Mouse (Mus musculus): ENCODE results near the gene Hecw1. TPM values are rescaled to one million over a fixed set of nuclear protein-coding genes. Genes with fewer than 3 reads are reported as not detected.
A peak's percentile ranks its signal among the peaks of the same experiment; 100 is the strongest.

Hecw1 gene
- 17.4 and 19.6 TPM in 2 replicates for polyA plus RNA-seq (2016; fragmentation: Nextera tagmentation; extraction: Ambion mirVana)

- peak within 1 kb of the TSS; percentile 58 for H3K4me3 ChIP-seq (replicated peaks)
- peak within 1 kb of the TSS; percentile 83 for H3K27ac ChIP-seq
- peak within 1 kb of the TSS; percentile 81 for H3K4me2 ChIP-seq
- peak within 1 kb of the TSS; percentile 65 for H3K9ac ChIP-seq
- WGBS: under 1% methylated on average over 15 of the region's 15 CpGs
- H3K27me3 ChIP-seq: peaks cover 14% of the 10 kb centered on the region
- peaks cover 4% of the 10 kb centered on the region for H3K4me1 ChIP-seq
- H3K9me3 ChIP-seq: no peaks in the 10 kb centered on the region
- ATAC-seq (ENCODE audit: low FRiP score): peak; percentile 88
- H3K36me3 ChIP-seq (replicated peaks): no peaks in the 10 kb centered on the region
Observed at GRCm38 (mm10) chr13:14522906-14523269, at the start of gene Hecw1. Gene Hecw1 (minus strand): TSS chr13:14523228.

DNA sequence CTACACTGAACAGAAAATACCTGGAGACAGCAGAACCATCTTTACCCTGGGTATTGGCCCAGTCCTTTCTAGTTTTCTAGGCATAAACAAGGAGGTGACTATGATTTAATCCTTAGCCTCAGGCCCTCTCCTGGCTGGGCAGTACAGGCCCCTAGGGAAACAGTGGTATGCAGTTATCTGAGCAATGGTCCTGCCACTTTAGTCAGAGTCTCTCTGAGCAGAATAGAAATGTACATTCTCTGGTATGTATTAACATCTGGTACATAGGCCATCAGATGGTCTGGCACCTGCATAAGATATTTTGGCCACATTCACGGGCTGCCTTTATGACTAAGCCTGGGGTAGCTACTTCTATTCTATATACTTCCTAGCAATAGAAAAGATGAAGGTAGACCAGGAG lies 38.3 kb upstream of the Hecw1 start:
- ATAC-seq (ENCODE audit: low FRiP score): no peak
- Histone ChIP-seq H3K4me1 (no peaks in the 10 kb centered on the region), H3K9me3 (no peaks in the 10 kb centered on the region), H3K9ac (no peak overlapping the region), H3K27me3 (no peaks in the 10 kb centered on the region), H3K36me3 (replicated peaks) (no peaks in the 10 kb centered on the region), H3K4me3 (replicated peaks) (no peak overlapping the region), H3K27ac (no peak overlapping the region), H3K4me2 (no peak overlapping the region)
- 87% methylated on average over 1 of the region's 1 CpGs for WGBS

- Histone ChIP-seq H3K9me3 (no peaks in the 10 kb centered on the region), H3K27me3 (no peaks in the 10 kb centered on the region), H3K4me3 (replicated peaks) (no peak overlapping the region), H3K27ac (no peak overlapping the region), H3K4me1 (no peaks in the 10 kb centered on the region), H3K36me3 (replicated peaks) (no peaks in the 10 kb centered on the region), H3K9ac (no peak overlapping the region), H3K4me2 (no peak overlapping the region)
- no peak for ATAC-seq (ENCODE audit: low FRiP score)
- WGBS: 82% methylated on average over 2 of the region's 2 CpGs
Observed at GRCm38 (mm10) chr13:14552628-14553027, 29.6 kb upstream of the Hecw1 start.

GRCm38 (mm10) chr13:14542860-14543259 lies 19.8 kb upstream of the Hecw1 start:
- H3K27me3 ChIP-seq: no peaks in the 10 kb centered on the region
- no peak overlapping the region for H3K4me3 ChIP-seq (replicated peaks)
- WGBS: 86% methylated on average over 5 of the region's 5 CpGs
- H3K9me3 ChIP-seq: no peaks in the 10 kb centered on the region
- no peak overlapping the region for H3K9ac ChIP-seq
- no peaks in the 10 kb centered on the region for H3K36me3 ChIP-seq (replicated peaks)
- ATAC-seq (ENCODE audit: low FRiP score): no peak
- H3K4me1 ChIP-seq: no peaks in the 10 kb centered on the region
- no peak overlapping the region for H3K27ac ChIP-seq
- H3K4me2 ChIP-seq: no peak overlapping the region

GRCm38 (mm10) chr13:14522128-14522905 lies 711 bp downstream of the Hecw1 start:
- Histone ChIP-seq H3K4me2 (peak overlapping the region; percentile 81), H3K4me1 (peaks cover 4% of the 10 kb centered on the region), H3K9ac (peak overlapping the region; percentile 65), H3K4me3 (replicated peaks) (peak overlapping the region; percentile 58), H3K9me3 (no peaks in the 10 kb centered on the region), H3K27me3 (peaks cover 14% of the 10 kb centered on the region), H3K27ac (peak overlapping the region; percentile 83), H3K36me3 (replicated peaks) (no peaks in the 10 kb centered on the region)
- peak; percentile 93 for ATAC-seq (ENCODE audit: low FRiP score)
- WGBS: 1% methylated on average over 37 of the region's 38 CpGs

DNA sequence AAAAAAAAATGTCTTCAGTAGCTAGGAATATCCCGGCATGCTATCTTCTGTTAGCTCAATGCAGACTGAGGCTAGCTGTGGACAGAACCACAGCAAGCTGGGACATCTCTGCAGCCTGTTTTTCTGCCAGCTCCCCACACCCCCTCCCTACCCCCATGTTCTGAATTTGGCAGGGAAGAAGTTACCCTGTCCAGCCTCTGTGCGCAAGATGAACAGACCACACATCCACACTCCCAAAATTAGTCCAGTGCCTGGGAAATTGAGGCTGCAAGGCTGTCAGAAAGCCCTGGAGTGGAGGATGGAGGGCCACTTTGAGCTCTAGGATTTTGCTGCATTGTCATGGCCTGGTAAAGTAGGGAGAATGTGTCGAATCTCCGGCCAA lies 1.3 kb downstream of the Hecw1 start:
- H3K27me3 ChIP-seq: peaks cover 14% of the 10 kb centered on the region
- H3K4me2 ChIP-seq: peak overlapping the region; percentile 81
- H3K4me3 ChIP-seq (replicated peaks): peak overlapping the region; percentile 58
- no peaks in the 10 kb centered on the region for H3K9me3 ChIP-seq
- H3K9ac ChIP-seq: peak overlapping the region; percentile 65
- peaks cover 4% of the 10 kb centered on the region for H3K4me1 ChIP-seq
- H3K36me3 ChIP-seq (replicated peaks): no peaks in the 10 kb centered on the region
- peak overlapping the region; percentile 83 for H3K27ac ChIP-seq
- WGBS: 20% methylated on average over 4 of the region's 4 CpGs
- ATAC-seq (ENCODE audit: low FRiP score): peak; percentile 2

DNA sequence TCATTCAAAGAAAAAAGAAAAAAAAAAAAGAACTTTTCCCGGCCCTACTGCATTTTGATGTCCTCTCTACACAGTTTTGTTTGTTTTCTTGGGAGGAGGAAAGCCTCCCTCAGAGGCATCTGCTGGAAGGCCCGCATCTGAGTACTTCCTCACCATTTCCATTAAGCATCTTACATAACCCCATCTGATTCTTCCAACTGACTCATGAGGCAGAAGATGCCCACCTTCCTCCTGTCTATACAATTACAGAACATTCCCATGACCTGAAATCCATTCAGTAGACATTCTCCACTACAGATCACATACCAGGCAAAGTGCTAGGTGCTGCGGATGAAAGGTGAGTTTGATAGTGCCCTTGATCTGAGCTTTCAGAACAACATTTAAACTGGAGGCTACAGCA lies 3.4 kb downstream of the Hecw1 start:
- Histone ChIP-seq H3K4me3 (replicated peaks) (no peak overlapping the region), H3K36me3 (replicated peaks) (no peaks in the 10 kb centered on the region), H3K9ac (no peak overlapping the region), H3K27ac (no peak overlapping the region), H3K27me3 (peaks cover 10% of the 10 kb centered on the region; the same call in 1 of the 2 replicates), H3K4me2 (no peak overlapping the region), H3K9me3 (no peaks in the 10 kb centered on the region), H3K4me1 (peaks cover 4% of the 10 kb centered on the region)
- no peak for ATAC-seq (ENCODE audit: low FRiP score)
- 90% methylated on average over 3 of the region's 3 CpGs for WGBS

DNA sequence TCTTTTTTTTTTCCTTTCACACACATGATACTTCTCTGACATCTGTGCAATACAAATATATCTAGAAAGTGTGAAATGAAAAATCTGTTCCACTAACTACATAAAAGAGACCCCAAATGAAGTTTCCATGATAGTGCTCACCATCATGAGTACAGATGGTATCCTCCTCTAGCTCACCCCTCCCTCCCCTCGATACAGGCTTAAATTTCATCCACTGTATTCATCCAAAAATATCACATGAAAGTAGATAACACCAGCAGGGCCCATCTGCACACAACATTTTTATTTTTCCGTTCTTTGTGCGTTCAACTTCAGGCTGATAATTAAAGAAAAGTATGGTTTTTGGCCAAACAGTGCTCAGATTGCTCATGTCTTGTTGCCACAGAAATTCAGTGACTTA lies 5.5 kb downstream of the Hecw1 start:
- H3K27ac ChIP-seq: no peak overlapping the region
- ATAC-seq (ENCODE audit: low FRiP score): no peak
- no peak overlapping the region for H3K4me2 ChIP-seq
- no peak overlapping the region for H3K9ac ChIP-seq
- no peaks in the 10 kb centered on the region for H3K36me3 ChIP-seq (replicated peaks)
- H3K9me3 ChIP-seq: no peaks in the 10 kb centered on the region
- H3K27me3 ChIP-seq: peaks cover 5% of the 10 kb centered on the region; the same call in 1 of the 2 replicates
- H3K4me1 ChIP-seq: peaks cover 4% of the 10 kb centered on the region
- H3K4me3 ChIP-seq (replicated peaks): no peak overlapping the region
- 83% methylated on average over 3 of the region's 3 CpGs for WGBS

DNA sequence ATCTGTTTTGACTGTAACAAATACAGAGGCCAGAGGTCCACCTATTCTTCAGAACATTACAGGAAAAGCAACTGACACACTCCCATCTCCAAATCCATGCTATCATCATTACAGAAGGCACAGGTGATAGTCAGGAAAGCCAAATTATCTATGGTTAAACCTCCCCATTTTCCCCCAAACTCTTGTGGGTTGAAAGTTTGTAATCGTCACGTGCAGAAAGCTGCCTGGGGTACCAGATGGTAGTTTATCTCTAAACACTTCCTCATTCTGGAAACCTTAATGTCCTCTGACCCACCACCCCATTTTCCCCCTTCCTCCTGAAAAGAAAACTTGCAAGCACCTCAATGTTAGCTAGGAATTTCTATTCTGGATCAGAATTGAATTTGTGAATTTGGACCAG lies 7.9 kb downstream of the Hecw1 start:
- ATAC-seq (ENCODE audit: low FRiP score): no peak
- WGBS: 77% methylated on average over 2 of the region's 2 CpGs

DNA sequence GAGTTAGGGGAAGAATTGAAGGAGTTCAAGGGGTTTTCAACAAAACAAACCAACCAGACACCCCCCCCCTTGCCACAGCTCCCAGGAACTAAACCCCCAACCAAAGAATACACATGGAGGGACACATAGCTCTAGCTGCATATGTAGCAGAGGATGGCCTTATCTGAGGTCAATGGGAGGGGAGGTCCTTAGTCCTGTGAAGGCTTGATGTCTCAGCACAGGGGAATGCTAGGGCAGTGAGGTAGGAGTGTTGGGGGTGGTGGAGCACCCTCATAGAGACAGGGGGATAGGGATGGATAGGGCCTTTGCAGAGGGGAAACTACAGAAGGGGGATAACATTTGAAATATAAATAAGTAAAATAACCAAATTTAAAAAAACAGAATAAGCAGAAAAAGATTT lies 9.1 kb downstream of the Hecw1 start:
- Histone ChIP-seq H3K4me3 (replicated peaks) (no peak overlapping the region), H3K9me3 (no peaks in the 10 kb centered on the region), H3K4me1 (no peaks in the 10 kb centered on the region), H3K36me3 (replicated peaks) (no peaks in the 10 kb centered on the region), H3K9ac (no peak overlapping the region), H3K27ac (no peak overlapping the region), H3K27me3 (no peaks in the 10 kb centered on the region), H3K4me2 (no peak overlapping the region)
- ATAC-seq (ENCODE audit: low FRiP score): no peak

More for the DNA sequence above, 7.9 kb downstream of the Hecw1 start:
- Histone ChIP-seq H3K27me3 (no peaks in the 10 kb centered on the region), H3K9ac (no peak overlapping the region), H3K27ac (no peak overlapping the region), H3K4me3 (replicated peaks) (no peak overlapping the region), H3K4me2 (no peak overlapping the region), H3K36me3 (replicated peaks) (no peaks in the 10 kb centered on the region), H3K9me3 (no peaks in the 10 kb centered on the region), H3K4me1 (no peaks in the 10 kb centered on the region)

GRCm38 (mm10) chr13:14506765-14507164 lies 16.3 kb downstream of the Hecw1 start:
- 90% methylated on average over 5 of the region's 5 CpGs for WGBS
- H3K4me1 ChIP-seq: no peaks in the 10 kb centered on the region
- no peak overlapping the region for H3K27ac ChIP-seq
- no peaks in the 10 kb centered on the region for H3K36me3 ChIP-seq (replicated peaks)
- no peaks in the 10 kb centered on the region for H3K27me3 ChIP-seq
- H3K9ac ChIP-seq: no peak overlapping the region
- H3K4me2 ChIP-seq: no peak overlapping the region
- no peak overlapping the region for H3K4me3 ChIP-seq (replicated peaks)
- ATAC-seq (ENCODE audit: low FRiP score): no peak
- H3K9me3 ChIP-seq: no peaks in the 10 kb centered on the region

DNA sequence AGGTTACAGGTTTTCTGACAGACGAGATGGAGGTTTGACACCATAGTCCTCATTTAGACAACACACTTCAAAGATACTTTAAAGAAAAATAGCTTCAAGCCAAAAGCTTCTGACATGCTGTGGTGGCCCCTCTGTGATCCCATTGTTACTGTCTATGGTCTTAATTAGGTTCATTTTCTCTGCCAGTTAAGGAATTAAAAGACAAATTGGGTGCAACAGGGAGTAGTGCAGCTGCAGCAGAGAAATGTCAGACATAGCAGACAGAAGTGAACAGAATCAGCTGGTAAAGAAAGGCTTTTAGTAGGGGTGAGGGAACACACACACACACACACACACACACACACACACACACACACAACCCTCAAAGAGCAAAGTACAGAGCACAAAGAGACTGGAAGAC lies 22.8 kb downstream of the Hecw1 start:
- 0% methylated on average over 1 of the region's 1 CpGs for WGBS
- no peak; the same call in 1 of the 2 replicates for ATAC-seq (ENCODE audit: low FRiP score)
- Histone ChIP-seq H3K27me3 (no peaks in the 10 kb centered on the region), H3K4me2 (no peak overlapping the region), H3K9me3 (no peaks in the 10 kb centered on the region), H3K27ac (no peak overlapping the region), H3K4me1 (0 out of 2 replicates have a peak, but pooled peaks cover 3% of the 10 kb centered on the region), H3K36me3 (replicated peaks) (no peaks in the 10 kb centered on the region), H3K9ac (no peak overlapping the region), H3K4me3 (replicated peaks) (no peak overlapping the region)

GRCm38 (mm10) chr13:14498780-14499179 lies 24.2 kb downstream of the Hecw1 start:
- no peaks in the 10 kb centered on the region for H3K36me3 ChIP-seq (replicated peaks)

More at GRCm38 (mm10) chr13:14498780-14499179, 24.2 kb downstream of the Hecw1 start:
- Histone ChIP-seq H3K4me2 (no peak overlapping the region), H3K9me3 (no peaks in the 10 kb centered on the region), H3K4me3 (replicated peaks) (no peak overlapping the region), H3K27ac (no peak overlapping the region), H3K4me1 (0 out of 2 replicates have a peak, but pooled peaks cover 3% of the 10 kb centered on the region), H3K9ac (no peak overlapping the region), H3K27me3 (no peaks in the 10 kb centered on the region)
- no peak for ATAC-seq (ENCODE audit: low FRiP score)
- whole genome bisulfite sequencing: 88% methylated on average over 8 of the region's 8 CpGs
